Mouse (Mus musculus) adrenal gland, adult 18-20 months (tissue): ENCODE measurements around the gene Mastl. TPM values are rescaled to one million over a fixed set of nuclear protein-coding genes. Genes with fewer than 3 reads are reported as not detected.

Experiments used
- DNase-seq, 2 experiments: peaks; one replicate each; pipeline ENCODE4 v3.0.0; 2021 to 2022; ENCODE audit warnings: low spot score in 2 of 2
- total RNA-seq, 2 experiments: library from RNA; stranded (reverse); gene quantifications; 1 replicate in 1 of 2; 2 replicates in 1 of 2; pipeline ENCODE4 v1.2.3; 2021

The Mastl gene
- total RNA-seq, 2 experiments from 2014 or later: 0.22 to 0.53 TPM

DNA sequence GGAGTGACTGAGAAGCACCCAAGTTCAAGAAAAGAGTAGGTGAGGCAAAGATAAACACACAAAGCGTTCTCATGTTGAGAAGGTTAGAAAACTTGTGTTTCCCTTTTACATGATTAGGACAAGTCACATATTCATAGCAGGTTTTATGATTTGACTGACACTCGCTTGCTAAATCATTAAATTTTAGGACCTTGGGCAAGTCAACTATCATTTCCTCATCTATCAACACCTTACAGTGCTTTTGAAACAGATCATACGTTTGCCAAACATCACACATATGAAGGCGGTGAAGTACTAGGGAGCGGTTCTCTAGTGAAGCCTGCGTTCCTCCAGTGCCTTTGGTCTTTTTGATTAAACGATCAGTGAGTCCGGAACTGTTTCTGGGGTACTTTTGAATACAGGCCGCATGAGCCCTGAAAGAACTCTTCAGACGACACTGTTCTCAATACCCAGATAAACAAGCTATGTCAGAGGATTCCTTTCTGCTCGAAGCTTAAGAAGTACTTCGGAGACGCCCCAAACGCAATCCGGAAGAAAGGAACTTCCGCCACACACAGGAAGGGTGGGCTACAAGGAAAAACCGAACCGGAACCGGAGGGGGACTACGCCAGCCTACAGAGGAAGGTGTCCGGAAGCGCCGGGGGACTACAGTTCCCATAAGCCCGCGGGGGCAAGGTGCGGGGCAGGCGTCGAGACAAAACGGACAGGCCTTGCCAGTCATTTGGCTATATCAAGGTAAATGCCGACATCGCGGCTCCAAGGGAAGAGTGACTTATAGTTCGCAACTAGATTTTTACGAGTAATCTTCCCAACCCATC is 88.1 kb downstream of the Mastl start, which contains the start of gene Acbd5:
Gene Acbd5 (plus strand): TSS at position 616 of the 818 bp plus-strand sequence.
- peak; percentile 87 for DNase-seq

Other genes starting within 250 kb of the Mastl start
- gene Abi1, start 115.8 kb downstream of the Mastl start, total RNA-seq: 10 to 100 TPM; 61.3 to 65.6 TPM
- 100 to 1,000 TPM in 1 of 2 experiments, 10 to 100 TPM in 1; 64.3 to 101 TPM for gene Acbd5, start 87.9 kb downstream of the Mastl start, total RNA-seq
- gene Yme1l1, start 345 bp upstream of the Mastl start, total RNA-seq: 10 to 100 TPM; 96.0 to 99.9 TPM
- gene 4931423N10Rik, start 51.5 kb upstream of the Mastl start, total RNA-seq: not detected
- not detected for gene Nxph2, start 165.2 kb upstream of the Mastl start, total RNA-seq